Mouse (Mus musculus) hindbrain, embryonic 13.5 days (tissue): ENCODE measurements around the gene Pappa2. TPM values are rescaled to one million over a fixed set of nuclear protein-coding genes. Genes with fewer than 3 reads are reported as not detected.

Source experiments
- ATAC-seq: fragments of 200-750 bp; cut with Nextera tagmentation; 2 replicates; pipeline ENCODE4 v1.8.0; 2017; ENCODE audit warnings: moderate TSS enrichment; ENCODE audit not compliant: low FRiP score
- H3K27ac ChIP-seq: fragments of 300-500 bp; sonication (generic); 2 replicates; pipeline ENCODE4 v1.5.1; 2015; ENCODE audit warnings: inconsistent platforms, mild to moderate bottlenecking, moderate library complexity
- H3K27me3 ChIP-seq: fragments of 300-500 bp; sonication (generic); 2 replicates; pipeline ENCODE4 v1.6.1; 2015; ENCODE audit warnings: mild to moderate bottlenecking, inconsistent platforms
- H3K36me3 ChIP-seq: fragments of 300-500 bp; sonication (generic); 2 replicates; pipeline ENCODE4 v1.6.1; 2015; ENCODE audit warnings: mild to moderate bottlenecking, inconsistent platforms
- H3K4me1 ChIP-seq: fragments of 300-500 bp; sonication (generic); replicated peaks from 2 replicates; pipeline ENCODE4 v1.6.1; 2015; ENCODE audit warnings: inconsistent platforms
- H3K4me2 ChIP-seq: fragments of 300-500 bp; sonication (generic); 2 replicates; pipeline ENCODE4 v1.6.1; 2015; ENCODE audit warnings: inconsistent platforms, mild to moderate bottlenecking, moderate library complexity
- H3K4me3 ChIP-seq: fragments of 300-500 bp; sonication (generic); 2 replicates; pipeline ENCODE4 v1.5.1; 2015; ENCODE audit warnings: mild to moderate bottlenecking, inconsistent platforms
- H3K9ac ChIP-seq: fragments of 300-500 bp; sonication (generic); 2 replicates; pipeline ENCODE4 v1.6.1; 2015; ENCODE audit warnings: mild to moderate bottlenecking, inconsistent platforms
- H3K9me3 ChIP-seq: fragments of 300-500 bp; sonication (generic); 2 replicates; pipeline ENCODE4 v1.6.1; 2016; ENCODE audit warnings: inconsistent platforms
- WGBS: fragments of 180-500 bp; shearing (Covaris S2); methylation state at CpG from one replicate; pipeline ENCODE4 v1.1.7; 2015; 5-methylcytosine and 5-hydroxymethylcytosine counted together
- polyA plus RNA-seq: library from polyadenylated mRNA; unstranded; fragments of >200 nt; fragmentation: Nextera tagmentation; extraction: Ambion mirVana; gene quantifications from 2 replicates; pipeline ENCODE4 v1.2.1, GENCODE M21; 2015

Gene Pappa2
- polyA plus RNA-seq, 1 experiment from 2014 or later = 0.66 TPM

DNA sequence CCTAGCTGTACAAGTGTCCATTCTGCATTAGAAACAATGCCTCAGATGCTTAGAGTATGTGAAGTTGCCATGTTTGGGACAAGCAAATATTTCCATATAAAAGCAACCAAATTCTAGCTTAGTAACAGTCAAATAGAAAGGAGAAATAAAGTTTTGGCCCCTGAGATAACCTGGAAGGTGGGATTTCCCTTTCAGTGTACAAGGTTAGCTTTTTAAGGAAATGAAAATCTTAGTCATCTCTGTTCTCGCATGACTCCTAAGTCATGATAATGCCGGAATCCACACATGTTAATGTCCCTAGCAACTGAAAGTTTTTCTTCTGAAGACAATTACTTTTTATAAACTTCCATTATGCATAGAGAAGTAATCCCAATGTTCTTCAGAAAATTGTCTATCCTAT is 160.6 kb downstream of the Pappa2 start:
- WGBS = 92% methylated on average over 2 of the region's 2 CpGs
- no peaks in the 10 kb centered on the region for H3K27me3 ChIP-seq
- H3K9me3 ChIP-seq = no peaks in the 10 kb centered on the region
- no peaks in the 10 kb centered on the region for H3K36me3 ChIP-seq
- H3K9ac ChIP-seq = no peak overlapping the region
- no peak overlapping the region for H3K4me3 ChIP-seq
- H3K27ac ChIP-seq = no peak overlapping the region
- no peak for ATAC-seq
- H3K4me1 ChIP-seq = no peaks in the 10 kb centered on the region
- H3K4me2 ChIP-seq = no peak overlapping the region

DNA sequence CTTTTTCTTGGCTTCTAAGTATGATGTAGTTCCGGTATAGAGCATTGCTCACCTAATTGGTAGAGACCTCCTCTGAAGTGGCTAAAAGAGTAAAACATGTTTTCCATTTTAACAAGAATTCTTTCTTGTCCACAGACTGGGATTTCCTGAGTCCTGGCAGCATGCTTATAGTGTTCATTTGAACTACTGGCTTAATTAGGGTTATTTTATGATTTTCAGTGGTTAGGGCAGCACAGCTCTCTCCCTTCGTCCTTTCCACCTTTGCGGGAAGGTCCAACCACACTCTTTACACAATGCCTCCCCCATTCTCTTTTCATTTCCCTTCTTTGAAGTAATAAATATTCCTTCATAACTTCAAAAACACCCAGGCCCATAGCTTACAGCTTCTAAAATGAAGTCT is 163.8 kb downstream of the Pappa2 start:
- ATAC-seq = no peak
- H3K4me1 ChIP-seq = no peaks in the 10 kb centered on the region
- H3K36me3 ChIP-seq = no peaks in the 10 kb centered on the region
- WGBS = 90% methylated on average over 3 of the region's 3 CpGs
- no peak overlapping the region for H3K4me3 ChIP-seq
- H3K9me3 ChIP-seq = no peaks in the 10 kb centered on the region
- no peak overlapping the region for H3K27ac ChIP-seq
- H3K9ac ChIP-seq = no peak overlapping the region
- no peaks in the 10 kb centered on the region for H3K27me3 ChIP-seq
- no peak overlapping the region for H3K4me2 ChIP-seq

DNA sequence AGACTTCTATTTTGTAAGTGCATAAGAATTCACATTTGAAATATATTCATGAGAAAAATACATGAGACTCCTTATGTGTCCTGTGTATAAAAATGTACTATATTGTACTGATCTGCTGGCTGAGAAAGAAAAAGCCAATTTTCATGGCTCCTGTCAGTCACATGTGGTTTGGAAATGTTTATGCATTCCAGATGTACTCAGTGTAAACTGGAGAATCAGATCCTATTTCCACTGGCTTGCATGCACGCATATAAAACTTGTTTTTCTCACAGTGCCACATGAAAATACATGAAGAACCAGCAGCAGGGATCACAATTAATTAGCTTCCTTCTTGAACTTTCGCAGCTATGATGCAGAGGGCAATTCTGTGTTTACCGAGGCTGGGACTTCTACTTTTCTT is 168.4 kb downstream of the Pappa2 start:
- Histone ChIP-seq H3K36me3 (no peaks in the 10 kb centered on the region), H3K4me2 (no peak overlapping the region), H3K9me3 (no peaks in the 10 kb centered on the region), H3K4me3 (no peak overlapping the region), H3K4me1 (no peaks in the 10 kb centered on the region), H3K27me3 (no peaks in the 10 kb centered on the region), H3K27ac (no peak overlapping the region), H3K9ac (no peak overlapping the region)
- 74% methylated on average over 3 of the region's 3 CpGs for WGBS
- ATAC-seq = no peak

DNA sequence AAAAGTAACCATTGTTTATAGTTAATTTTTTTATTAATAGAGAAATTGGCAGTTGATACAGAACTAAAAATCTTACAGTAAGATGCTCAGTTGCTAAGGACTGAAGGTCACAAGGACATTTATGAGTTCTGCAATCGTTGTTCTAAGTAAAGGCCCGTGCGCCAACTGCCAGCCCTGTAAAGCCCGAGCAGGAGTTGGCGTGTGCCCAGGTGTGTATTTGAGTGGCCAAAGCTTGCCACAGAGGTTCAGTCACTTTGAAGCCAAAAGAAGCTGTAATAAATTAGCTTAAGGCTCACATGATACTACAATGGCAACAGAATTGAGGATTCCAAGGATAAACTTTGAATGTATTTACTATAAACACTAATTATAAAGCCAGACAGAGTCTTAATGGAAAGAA is 204.8 kb downstream of the Pappa2 start:
- Histone ChIP-seq H3K4me3 (no peak overlapping the region), H3K4me2 (no peak overlapping the region), H3K36me3 (no peaks in the 10 kb centered on the region), H3K9ac (no peak overlapping the region), H3K9me3 (no peaks in the 10 kb centered on the region), H3K27me3 (no peaks in the 10 kb centered on the region), H3K27ac (no peak overlapping the region), H3K4me1 (no peaks in the 10 kb centered on the region)
- WGBS = 96% methylated on average over 5 of the region's 5 CpGs
- no peak for ATAC-seq

DNA sequence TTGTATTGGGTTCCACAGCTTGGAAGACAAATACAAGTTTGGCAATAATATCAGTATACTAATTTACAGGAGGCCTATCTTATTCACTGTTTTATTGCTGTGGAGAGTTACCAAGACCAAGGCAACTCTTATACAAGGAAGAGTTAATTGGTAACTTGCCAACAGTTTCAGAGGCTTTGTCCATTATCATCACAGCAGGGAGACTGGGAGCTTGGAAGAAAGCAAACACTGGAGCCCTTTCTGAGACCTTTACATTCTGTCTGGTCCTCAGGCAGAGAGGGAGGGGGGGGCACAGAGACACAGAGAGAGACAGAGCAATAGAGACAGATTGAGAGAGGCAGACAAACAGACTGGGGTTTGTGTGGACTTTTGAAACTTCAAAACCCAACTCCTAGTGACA is 207.2 kb downstream of the Pappa2 start:
- ATAC-seq = no peak
- no peaks in the 10 kb centered on the region for H3K9me3 ChIP-seq
- no peak overlapping the region for H3K9ac ChIP-seq
- H3K27ac ChIP-seq = no peak overlapping the region
- H3K36me3 ChIP-seq = no peaks in the 10 kb centered on the region
- no peaks in the 10 kb centered on the region for H3K4me1 ChIP-seq
- H3K4me3 ChIP-seq = no peak overlapping the region
- H3K4me2 ChIP-seq = no peak overlapping the region
- H3K27me3 ChIP-seq = no peaks in the 10 kb centered on the region

DNA sequence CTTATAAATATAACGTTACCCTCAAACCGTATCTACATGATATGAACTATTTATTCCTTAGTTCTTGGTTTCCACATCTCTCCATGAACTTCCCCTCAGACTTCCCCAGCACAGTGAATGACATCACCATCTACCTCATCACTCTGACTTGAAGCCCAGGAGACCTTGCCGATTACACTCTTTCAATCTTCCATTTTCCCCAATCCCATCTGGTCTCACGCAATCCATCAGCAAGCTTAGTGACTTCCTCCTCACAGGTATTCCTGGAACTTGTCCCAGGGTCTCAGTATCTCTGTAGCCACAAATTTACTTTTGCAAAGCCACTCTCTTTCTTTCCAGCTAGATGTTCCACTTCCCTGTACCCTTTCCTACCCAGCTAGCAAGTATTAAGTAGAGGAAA is 209.5 kb downstream of the Pappa2 start:
- H3K9me3 ChIP-seq = no peaks in the 10 kb centered on the region
- H3K4me2 ChIP-seq = no peak overlapping the region
- no peaks in the 10 kb centered on the region for H3K4me1 ChIP-seq
- H3K9ac ChIP-seq = no peak overlapping the region
- H3K27ac ChIP-seq = no peak overlapping the region
- no peaks in the 10 kb centered on the region for H3K27me3 ChIP-seq
- no peak for ATAC-seq
- H3K36me3 ChIP-seq = no peaks in the 10 kb centered on the region
- WGBS = 94% methylated on average over 4 of the region's 4 CpGs
- H3K4me3 ChIP-seq = no peak overlapping the region

DNA sequence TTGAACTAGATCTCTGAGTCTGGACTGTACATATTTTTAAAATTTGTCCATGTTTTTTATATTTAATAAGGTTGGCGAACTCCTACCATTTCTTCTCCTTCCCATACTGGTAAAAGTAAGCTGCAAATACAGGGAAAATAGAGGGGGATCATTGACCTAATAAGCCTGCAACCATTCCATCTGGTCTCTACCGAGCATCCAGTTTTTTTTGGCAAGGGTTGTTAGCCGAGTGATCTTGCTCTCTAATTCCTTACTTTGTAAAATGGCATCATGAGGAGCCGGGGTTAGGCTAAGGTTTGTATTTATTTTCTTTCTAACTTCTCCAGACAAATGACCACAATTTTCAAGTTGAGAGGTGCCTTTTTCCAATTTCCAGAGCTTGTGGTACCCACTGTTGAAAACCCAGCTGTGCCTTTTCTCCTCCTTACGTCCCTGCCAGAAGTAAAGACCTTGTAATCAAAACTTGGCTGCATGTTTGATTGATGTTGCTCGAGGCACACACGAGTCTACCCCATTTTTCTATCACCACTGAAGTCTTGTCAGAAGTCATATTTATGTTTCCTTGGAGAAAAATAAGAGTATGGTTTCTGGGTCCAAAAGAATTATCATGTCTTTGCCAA is 210.1 kb downstream of the Pappa2 start:
- Histone ChIP-seq H3K36me3 (no peaks in the 10 kb centered on the region), H3K9me3 (no peaks in the 10 kb centered on the region), H3K27me3 (no peaks in the 10 kb centered on the region), H3K4me2 (no peak overlapping the region), H3K9ac (no peak overlapping the region), H3K4me1 (no peaks in the 10 kb centered on the region), H3K27ac (no peak overlapping the region), H3K4me3 (no peak overlapping the region)
- no peak for ATAC-seq
- 80% methylated on average over 7 of the region's 7 CpGs for WGBS

DNA sequence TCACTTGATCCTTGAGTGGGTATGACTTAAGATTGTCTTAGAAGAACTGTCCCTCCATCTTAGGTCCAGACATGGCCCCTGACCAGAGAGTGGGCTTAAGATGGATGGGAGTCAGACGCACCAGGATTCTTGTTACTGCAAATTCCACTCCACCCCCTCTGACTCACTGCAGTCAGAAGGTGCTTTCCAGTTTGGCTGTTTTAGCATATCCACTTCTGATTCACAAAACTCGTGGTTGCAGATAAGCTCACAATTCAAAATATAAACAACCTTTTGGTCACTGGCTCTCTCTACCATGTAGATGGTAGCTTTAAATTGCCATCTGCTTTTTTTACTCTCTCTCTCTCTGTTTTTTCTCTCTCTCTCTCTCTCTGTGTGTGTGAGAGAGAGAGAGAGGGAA is 214.4 kb downstream of the Pappa2 start:
- no peak overlapping the region for H3K9ac ChIP-seq
- H3K36me3 ChIP-seq = no peaks in the 10 kb centered on the region
- H3K9me3 ChIP-seq = no peaks in the 10 kb centered on the region
- ATAC-seq = no peak
- no peak overlapping the region for H3K4me3 ChIP-seq
- H3K27me3 ChIP-seq = no peaks in the 10 kb centered on the region
- no peak overlapping the region for H3K27ac ChIP-seq
- no peaks in the 10 kb centered on the region for H3K4me1 ChIP-seq
- no peak overlapping the region for H3K4me2 ChIP-seq
- WGBS = 81% methylated on average over 2 of the region's 2 CpGs

DNA sequence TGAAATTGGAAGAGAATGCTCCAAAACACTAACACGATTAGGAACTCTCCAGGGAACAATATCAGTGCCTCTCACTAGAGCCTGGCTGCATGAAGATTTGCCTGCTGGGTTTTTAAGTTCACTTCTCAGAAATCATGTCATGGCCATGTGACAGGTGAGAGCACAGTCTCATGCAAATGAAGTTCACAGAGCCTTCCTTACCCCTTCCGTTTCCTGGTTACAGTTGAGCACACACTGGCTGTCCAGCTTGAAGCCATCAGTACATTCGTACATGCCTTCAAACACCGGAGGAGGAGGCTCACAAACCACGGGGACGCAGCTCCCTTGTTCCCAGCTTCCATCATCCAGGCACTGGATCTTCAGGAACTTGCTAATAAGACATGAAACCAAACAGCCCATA is 215.6 kb downstream of the Pappa2 start:
- no peak overlapping the region for H3K4me3 ChIP-seq
- H3K4me1 ChIP-seq = no peaks in the 10 kb centered on the region
- no peak overlapping the region for H3K27ac ChIP-seq
- no peaks in the 10 kb centered on the region for H3K36me3 ChIP-seq
- no peaks in the 10 kb centered on the region for H3K27me3 ChIP-seq
- no peak for ATAC-seq
- H3K9ac ChIP-seq = no peak overlapping the region
- no peaks in the 10 kb centered on the region for H3K9me3 ChIP-seq
- WGBS = 75% methylated on average over 6 of the region's 6 CpGs
- no peak overlapping the region for H3K4me2 ChIP-seq

DNA sequence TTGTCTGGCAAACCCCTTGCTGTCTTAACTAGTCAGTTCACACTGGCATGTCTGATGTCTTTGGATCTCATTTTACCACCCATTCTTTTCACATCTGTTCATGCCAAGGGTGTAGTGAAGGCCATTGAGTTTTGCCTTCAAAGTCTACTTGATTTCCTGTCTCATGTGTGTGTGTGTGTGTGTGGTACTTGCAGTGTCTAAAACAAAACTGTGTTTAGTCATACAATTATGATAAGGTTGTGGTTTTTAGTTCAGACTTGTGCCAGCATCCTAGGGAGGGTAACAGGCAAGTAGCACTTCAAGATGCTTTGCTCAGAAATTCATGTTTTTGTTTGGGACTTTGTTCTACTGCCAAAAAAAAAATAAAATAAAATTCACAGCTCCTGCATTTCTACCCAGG is 216.1 kb downstream of the Pappa2 start:
- no peaks in the 10 kb centered on the region for H3K27me3 ChIP-seq
- no peak overlapping the region for H3K27ac ChIP-seq
- H3K4me2 ChIP-seq = no peak overlapping the region
- H3K9ac ChIP-seq = no peak overlapping the region
- no peaks in the 10 kb centered on the region for H3K4me1 ChIP-seq
- no peaks in the 10 kb centered on the region for H3K9me3 ChIP-seq
- H3K4me3 ChIP-seq = no peak overlapping the region
- ATAC-seq = no peak
- no peaks in the 10 kb centered on the region for H3K36me3 ChIP-seq

DNA sequence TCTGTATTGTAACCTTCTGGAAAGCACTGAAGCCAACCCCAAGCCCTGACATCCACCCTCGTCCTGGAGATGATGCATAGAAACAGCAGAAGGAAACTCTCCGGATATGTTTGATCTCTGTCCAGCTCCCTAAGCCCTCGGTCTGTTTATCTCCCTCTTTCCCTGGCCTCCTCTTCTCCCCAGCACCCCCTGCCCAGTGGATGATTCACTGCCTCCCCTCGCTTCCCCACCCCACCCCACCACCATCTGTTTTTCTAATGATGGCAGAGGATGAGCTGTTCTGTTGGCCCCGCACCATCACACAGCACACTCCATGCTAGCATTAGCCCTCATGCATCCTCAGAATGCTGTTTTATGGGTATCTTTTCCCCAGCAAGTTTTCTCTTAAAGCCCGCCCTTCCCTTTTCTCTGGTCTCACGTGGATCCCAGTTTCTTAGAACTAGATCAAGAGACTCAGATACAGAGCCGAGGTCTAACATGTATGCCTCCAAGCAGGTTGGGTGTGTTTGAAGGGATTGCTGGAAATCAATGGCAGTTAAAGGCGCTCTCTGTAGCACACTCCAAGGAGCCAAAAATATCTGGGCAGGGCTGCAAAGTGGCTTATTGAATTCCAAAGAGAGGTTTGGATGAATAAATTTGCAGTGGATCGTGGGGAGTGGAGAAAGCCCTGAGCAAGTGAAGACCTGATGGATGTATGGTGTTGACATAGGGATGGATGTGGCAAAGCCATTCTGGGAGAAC is 231.8 kb downstream of the Pappa2 start:
- no peak overlapping the region for H3K4me2 ChIP-seq
- H3K9ac ChIP-seq = no peak overlapping the region
- H3K9me3 ChIP-seq = no peaks in the 10 kb centered on the region
- no peaks in the 10 kb centered on the region for H3K27me3 ChIP-seq
- no peak overlapping the region for H3K4me3 ChIP-seq
- H3K4me1 ChIP-seq = no peaks in the 10 kb centered on the region
- ATAC-seq = no peak
- WGBS = 80% methylated on average over 10 of the region's 10 CpGs
- no peaks in the 10 kb centered on the region for H3K36me3 ChIP-seq
- no peak overlapping the region for H3K27ac ChIP-seq

DNA sequence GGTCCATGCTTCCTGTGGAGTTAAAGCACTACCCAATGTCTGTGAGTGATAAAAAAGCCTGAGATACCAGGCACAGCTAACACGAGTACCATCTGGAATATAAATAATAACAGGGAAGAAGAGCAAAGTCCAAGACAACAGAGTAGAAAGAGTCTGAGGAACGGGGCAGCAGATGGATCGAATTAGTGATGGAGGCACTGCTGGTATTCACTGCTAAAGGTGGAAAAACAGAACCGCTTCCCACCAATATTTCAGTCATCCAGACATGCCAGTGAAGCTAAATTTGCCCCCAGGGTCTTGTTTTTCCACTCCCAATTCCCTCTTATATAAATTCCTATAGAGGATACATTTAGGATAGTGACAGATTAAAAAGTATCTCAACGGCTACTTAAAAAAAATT is 238.8 kb downstream of the Pappa2 start:
- WGBS = 74% methylated on average over 5 of the region's 5 CpGs

DNA sequence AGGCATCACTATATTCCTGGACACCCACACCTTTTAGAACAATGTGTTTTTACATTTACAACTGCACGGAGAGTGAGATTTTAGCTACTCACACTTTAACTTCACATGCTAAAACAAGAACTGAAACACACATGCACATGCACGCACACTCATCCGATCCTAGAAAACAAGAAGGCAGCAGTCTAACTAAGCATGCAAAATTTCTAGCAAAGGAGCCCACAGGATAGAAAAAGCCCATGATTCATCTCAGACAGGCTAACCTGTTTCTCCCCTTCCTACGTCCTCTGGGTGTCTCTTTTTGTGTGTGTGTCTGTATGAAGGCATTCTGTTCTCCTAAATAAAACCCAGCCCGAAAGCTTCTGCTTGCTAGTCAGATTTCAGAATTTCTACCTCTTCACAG is 239.3 kb downstream of the Pappa2 start:
- Histone ChIP-seq H3K4me1 (no peaks in the 10 kb centered on the region), H3K4me2 (no peak overlapping the region), H3K36me3 (no peaks in the 10 kb centered on the region), H3K9ac (no peak overlapping the region), H3K27ac (no peak overlapping the region), H3K4me3 (no peak overlapping the region), H3K27me3 (no peaks in the 10 kb centered on the region), H3K9me3 (no peaks in the 10 kb centered on the region)
- WGBS = 86% methylated on average over 5 of the region's 5 CpGs
- ATAC-seq = no peak

More for the DNA sequence above, 238.8 kb downstream of the Pappa2 start:
- ATAC-seq = no peak
- Histone ChIP-seq H3K27ac (no peak overlapping the region), H3K9ac (no peak overlapping the region), H3K4me3 (no peak overlapping the region), H3K36me3 (no peaks in the 10 kb centered on the region), H3K9me3 (no peaks in the 10 kb centered on the region), H3K4me2 (no peak overlapping the region), H3K27me3 (no peaks in the 10 kb centered on the region), H3K4me1 (no peaks in the 10 kb centered on the region)
